Mouse (Mus musculus) bone marrow macrophage, adult 2 months (primary cell): ENCODE results near the gene Prkcz. TPM values are rescaled to one million over a fixed set of nuclear protein-coding genes. Genes with fewer than 3 reads are reported as not detected.

ENCODE experiments used
- H3K27ac ChIP-seq: 2 replicates; pipeline ENCODE4 v1.5.1; 2012; ENCODE audit warnings: low read depth, low read length; ENCODE audit not compliant: insufficient read depth
- H3K4me1 ChIP-seq: 2 replicates; pipeline ENCODE4 v1.6.1; 2012; ENCODE audit warnings: low read length; ENCODE audit not compliant: control insufficient read depth, insufficient read depth
- H3K4me3 ChIP-seq: 2 replicates; pipeline ENCODE4 v1.5.1; 2012; ENCODE audit warnings: mild to moderate bottlenecking, low read length, moderate library complexity; ENCODE audit not compliant: insufficient read depth
- CTCF ChIP-seq: IDR thresholded peaks from 2 replicates; pipeline ENCODE4 v1.5.1; 2012; ENCODE audit warnings: low read depth, mild to moderate bottlenecking, low read length, moderate library complexity
- POLR2A ChIP-seq: IDR thresholded peaks from 2 replicates; pipeline ENCODE4 v1.6.1; 2012; ENCODE audit warnings: mild to moderate bottlenecking, low read depth, low read length, borderline replicate concordance
- polyA plus RNA-seq: library from polyadenylated mRNA; stranded (reverse); fragments of >200 nt; gene quantifications from 2 replicates; pipeline ENCODE4 v1.2.4, GENCODE M21; 2012; ENCODE audit not compliant: missing spikeins, insufficient read depth, insufficient read length

Gene Prkcz
- polyA plus RNA-seq, 1 experiment = not detected

DNA sequence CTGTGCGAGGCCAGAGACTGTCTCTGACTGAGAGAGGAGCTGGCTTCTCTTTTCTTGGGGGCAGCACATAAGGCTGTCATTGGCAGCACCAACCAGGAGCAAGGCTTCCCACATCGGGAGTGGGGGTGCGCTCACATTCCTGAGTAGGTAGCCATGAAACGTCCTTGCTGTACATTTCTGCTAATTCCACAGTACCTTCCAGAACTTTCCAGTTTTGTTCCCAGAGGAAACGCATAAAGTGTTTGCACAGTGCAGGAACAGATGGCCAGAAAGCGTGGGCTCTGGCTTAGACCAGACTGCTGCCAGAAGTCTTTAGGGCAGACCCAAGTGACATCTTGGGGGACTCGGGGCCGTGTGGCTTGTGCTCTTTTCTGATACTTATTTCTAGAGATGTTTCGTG, 77.6 kb downstream of the Prkcz start:
- Histone ChIP-seq H3K4me1 (peaks cover 20% of the 10 kb centered on the region), H3K27ac (no peak overlapping the region), H3K4me3 (no peak overlapping the region)
- no peak for TF ChIP-seq CTCF
- TF ChIP-seq POLR2A = no peak

GRCm38 (mm10) chr4:155283001-155283503, 78.1 kb downstream of the Prkcz start:
- Histone ChIP-seq H3K27ac (no peak overlapping the region), H3K4me3 (no peak overlapping the region), H3K4me1 (peaks cover 20% of the 10 kb centered on the region)
- TF ChIP-seq CTCF (no peak), POLR2A (no peak)

DNA sequence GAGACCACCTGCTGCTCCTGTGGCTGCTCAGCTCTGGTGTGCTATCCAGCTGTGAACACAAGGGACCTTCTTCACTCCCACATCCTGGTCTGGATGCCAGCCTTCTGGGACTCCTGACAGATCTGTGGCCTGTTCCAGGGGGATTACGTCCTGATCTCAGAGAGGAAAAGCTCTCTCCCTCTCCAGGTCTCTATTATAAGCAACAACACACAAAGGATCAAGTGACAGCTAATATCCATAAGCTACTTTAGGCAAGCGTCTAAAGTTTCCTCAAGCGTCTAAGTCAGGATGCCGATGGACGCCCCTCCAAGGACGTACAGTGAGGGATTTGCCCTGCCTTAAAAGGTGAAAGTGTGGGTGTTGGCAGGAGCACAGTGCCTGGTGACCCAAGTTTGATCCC, 78.9 kb downstream of the Prkcz start:
- Histone ChIP-seq H3K4me3 (no peak overlapping the region), H3K27ac (0 out of 2 replicates have a peak overlapping the region, but pooled peaks have one; percentile 6), H3K4me1 (peaks cover 20% of the 10 kb centered on the region)
- TF ChIP-seq POLR2A (no peak), CTCF (no peak)

DNA sequence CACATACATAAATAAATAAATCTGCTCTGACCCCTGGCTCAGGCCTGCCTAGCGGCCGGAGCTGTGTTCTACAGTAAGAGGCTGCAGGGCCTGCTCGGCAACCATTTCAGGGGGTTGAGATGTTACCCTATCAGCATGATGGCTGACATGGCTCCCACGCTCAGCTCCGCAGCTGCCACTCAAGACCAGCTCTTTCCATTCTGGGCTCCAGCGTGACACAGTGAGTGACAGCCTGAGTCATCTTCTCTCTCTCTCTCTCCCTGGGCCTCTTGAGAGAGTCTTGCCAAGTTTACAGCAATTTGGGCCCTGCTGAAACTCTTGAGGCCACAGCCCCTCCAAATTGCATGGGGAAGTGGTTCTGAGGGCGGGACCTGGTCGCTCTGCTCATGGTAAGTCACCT, 79.5 kb downstream of the Prkcz start:
- Histone ChIP-seq H3K4me1 (peaks cover 20% of the 10 kb centered on the region), H3K27ac (0 out of 2 replicates have a peak overlapping the region, but pooled peaks have one; percentile 30), H3K4me3 (no peak overlapping the region)
- TF ChIP-seq POLR2A (no peak), CTCF (no peak)

- no peak for TF ChIP-seq CTCF
- TF ChIP-seq POLR2A = no peak
- Histone ChIP-seq H3K4me1 (peaks cover 20% of the 10 kb centered on the region), H3K4me3 (no peak overlapping the region), H3K27ac (0 out of 2 replicates have a peak overlapping the region, but pooled peaks have one; percentile 30)
These were observed 79.9 kb downstream of the Prkcz start for GRCm38 (mm10) chr4:155281227-155281626.

DNA sequence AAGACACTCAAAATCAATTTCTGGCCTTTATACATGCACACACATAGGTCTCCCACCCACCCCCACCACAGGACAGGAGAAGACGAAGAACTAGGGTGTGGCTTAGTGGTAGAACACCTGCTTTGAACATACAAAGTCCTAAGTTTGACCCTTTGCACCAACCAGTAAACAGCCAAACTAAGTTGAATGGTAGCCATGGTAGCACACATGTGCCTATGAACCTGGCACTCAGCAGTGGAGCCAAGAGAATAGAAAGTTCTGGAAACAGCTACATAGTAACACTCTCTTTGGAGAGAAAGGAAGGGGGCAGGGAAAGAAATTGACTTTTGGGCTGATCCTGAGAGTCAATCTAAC, 80.4 kb downstream of the Prkcz start:
- no peak for TF ChIP-seq POLR2A
- no peak for TF ChIP-seq CTCF
- H3K4me1 ChIP-seq = peaks cover 20% of the 10 kb centered on the region
- no peak overlapping the region for H3K4me3 ChIP-seq
- H3K27ac ChIP-seq = no peak overlapping the region

DNA sequence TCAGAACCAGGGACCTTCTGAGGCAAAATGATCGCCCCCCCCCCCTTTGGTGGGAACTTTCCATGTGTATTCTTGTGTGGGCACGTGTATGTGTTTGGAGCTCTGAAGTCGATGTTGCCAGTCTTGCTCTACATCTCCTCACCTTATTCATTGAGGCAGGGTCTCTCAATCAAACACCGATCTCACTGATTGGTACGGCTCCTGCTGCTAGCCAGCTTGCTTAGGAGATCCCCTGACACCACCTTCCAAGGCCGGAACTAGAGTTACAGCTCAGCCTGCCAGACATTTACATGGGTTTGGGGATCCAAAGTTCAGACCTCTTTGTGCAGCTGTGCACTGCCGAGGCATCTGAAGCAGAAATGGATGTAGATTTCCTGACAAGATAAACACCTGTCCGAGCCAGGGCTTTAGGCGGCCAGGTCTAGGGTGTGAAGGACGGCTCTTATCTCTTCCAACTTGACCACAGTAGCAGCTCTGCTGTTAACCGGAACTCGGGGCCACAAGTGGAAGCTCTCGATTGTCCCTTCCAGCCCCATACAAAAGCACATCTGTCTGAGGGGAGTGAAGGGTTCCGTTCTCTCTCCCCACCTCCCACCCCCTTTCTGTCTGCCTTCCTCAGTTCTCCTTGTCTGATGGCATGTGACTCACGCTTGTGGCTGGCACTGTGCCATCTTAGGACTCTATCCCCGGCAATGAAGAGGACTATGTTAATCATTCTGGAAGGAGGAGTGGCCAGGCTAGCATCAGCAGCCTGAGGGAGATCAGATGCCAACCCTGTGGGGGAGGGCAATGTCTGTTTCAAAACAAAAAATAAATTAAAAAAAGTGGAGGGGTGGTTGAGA, 81.0 kb downstream of the Prkcz start:
- H3K4me1 ChIP-seq = peaks cover 20% of the 10 kb centered on the region
- TF ChIP-seq CTCF (no peak), POLR2A (no peak)
- no peak overlapping the region for H3K4me3 ChIP-seq
- H3K27ac ChIP-seq = no peak overlapping the region

GRCm38 (mm10) chr4:155279054-155279453, 82.1 kb downstream of the Prkcz start:
- TF ChIP-seq CTCF (0 out of 2 replicates have a peak, but pooled peaks have one; percentile 13), POLR2A (no peak)
- H3K27ac ChIP-seq = no peak overlapping the region
- no peak overlapping the region for H3K4me3 ChIP-seq
- H3K4me1 ChIP-seq = peaks cover 20% of the 10 kb centered on the region

- TF ChIP-seq POLR2A (no peak), CTCF (no peak)
- Histone ChIP-seq H3K27ac (no peak overlapping the region), H3K4me1 (peaks cover 20% of the 10 kb centered on the region), H3K4me3 (no peak overlapping the region)
These were observed 83.2 kb downstream of the Prkcz start for GRCm38 (mm10) chr4:155277963-155278362.

- no peak overlapping the region for H3K4me3 ChIP-seq
- H3K4me1 ChIP-seq = no peaks in the 10 kb centered on the region
- H3K27ac ChIP-seq = no peak overlapping the region
- TF ChIP-seq CTCF (no peak), POLR2A (no peak)
These were observed 86.3 kb downstream of the Prkcz start for GRCm38 (mm10) chr4:155274851-155275250.
